Mouse (Mus musculus): ENCODE results near the gene Btbd35f5.
"Not testable (repeated sequence)": the region's sequence is repeated elsewhere in the genome, so short reads cannot be mapped to it uniquely, and the experiment has no call there.

Btbd35f5 gene

GRCm38 (mm10) chrX:32973597-32973996 lies at the start of gene Btbd35f5:
TSS of gene Btbd35f5 (plus strand) at chrX:32973897.
- DNase-seq (ENCODE audit: low spot score) = not testable (repeated sequence)

- not testable (repeated sequence) for DNase-seq (ENCODE audit: low spot score)
Observed at GRCm38 (mm10) chrX:32941468-32941867, 32.2 kb upstream of the Btbd35f5 start, which contains the start of gene Gm21789. TSS of gene Gm21789 (plus strand) at chrX:32941768.
